Mouse (Mus musculus) kidney, adult 2 months (tissue): ENCODE measurements around the gene Olfr113. TPM values are rescaled to one million over a fixed set of nuclear protein-coding genes. Genes with fewer than 3 reads are reported as not detected.
"Not testable (repeated sequence)": the region's sequence is repeated elsewhere in the genome, so short reads cannot be mapped to it uniquely, and the experiment has no call there.

ENCODE experiments used
- DNase-seq: peaks from one replicate; pipeline ENCODE4 v3.0.0; 2021
- H3K27ac ChIP-seq: fragments of 200-500 bp; 2 replicates; pipeline ENCODE4 v1.5.1; 2012; ENCODE audit warnings: low read depth, low read length, control low read depth, inconsistent platforms; ENCODE audit not compliant: insufficient read depth
- H3K27me3 ChIP-seq: fragments of 200-500 bp; replicated peaks from 2 replicates; pipeline ENCODE4 v1.6.1; 2012; ENCODE audit warnings: mild to moderate bottlenecking, moderate library complexity, low read length, inconsistent platforms; ENCODE audit not compliant: control insufficient read depth, insufficient read depth
- H3K36me3 ChIP-seq: fragments of 200-500 bp; 2 replicates; pipeline ENCODE4 v1.6.1; 2012; ENCODE audit warnings: mild to moderate bottlenecking, moderate library complexity, low read length, inconsistent platforms; ENCODE audit not compliant: control insufficient read depth, insufficient read depth
- H3K4me1 ChIP-seq: fragments of 200-500 bp; 2 replicates; pipeline ENCODE4 v1.6.1; 2011; ENCODE audit warnings: low read length; ENCODE audit not compliant: control insufficient read depth, insufficient read depth
- H3K4me3 ChIP-seq: fragments of 200-500 bp; 2 replicates; pipeline ENCODE4 v1.5.1; 2011; ENCODE audit warnings: mild to moderate bottlenecking, low read depth, low read length, control low read depth; ENCODE audit not compliant: insufficient read depth
- CTCF ChIP-seq: fragments of 200-500 bp; conservative IDR thresholded peaks from 2 replicates; pipeline ENCODE4 v1.5.1; 2011; ENCODE audit warnings: low read depth, mild to moderate bottlenecking, control low read depth, low read length, moderate library complexity, mixed read lengths; ENCODE audit not compliant: insufficient read depth, insufficient read length
- POLR2A ChIP-seq: fragments of 200-500 bp; IDR thresholded peaks from one replicate; pipeline ENCODE4 v1.6.1; 2011; ENCODE audit warnings: low read depth, low read length, control low read depth
- WGBS: fragments of 180-500 bp; shearing (Covaris S2); methylation state at CpG from one replicate; pipeline ENCODE4 v1.1.7; 2018; 5-methylcytosine and 5-hydroxymethylcytosine counted together
- polyA plus RNA-seq: library from polyadenylated mRNA; depleted of rRNA; stranded (reverse); fragments of >200 nt; gene quantifications from 2 replicates; pipeline ENCODE4 v1.2.3, GENCODE M21; 2012; rRNA removed

The Olfr113 gene
- polyA plus RNA-seq, 1 experiment = not detected

DNA sequence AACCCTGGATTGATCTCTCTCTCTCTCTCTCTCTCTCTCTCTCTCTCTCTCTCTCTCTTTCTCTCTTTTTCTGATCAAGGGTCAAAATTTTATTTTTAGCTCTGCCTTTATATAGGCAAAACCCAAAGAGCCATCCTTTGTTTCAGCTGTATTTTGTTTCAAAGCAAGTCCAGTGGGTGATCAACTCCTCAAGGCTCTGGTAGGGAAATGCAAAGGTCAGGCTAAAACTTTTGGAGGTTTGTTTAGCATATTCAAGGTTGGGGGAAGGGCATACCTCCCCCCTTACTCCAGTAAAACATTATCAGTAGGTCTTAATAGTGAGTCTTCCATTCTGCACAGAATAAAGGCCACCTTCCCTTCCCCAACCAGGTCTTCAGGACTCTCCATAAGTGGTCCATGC, 42.3 kb downstream of the Olfr113 start:
- H3K4me1 ChIP-seq = no peaks in the 10 kb centered on the region
- no peaks in the 10 kb centered on the region for H3K36me3 ChIP-seq
- no peak for DNase-seq
- H3K27me3 ChIP-seq = no peaks in the 10 kb centered on the region
- no peak overlapping the region for H3K27ac ChIP-seq
- TF ChIP-seq POLR2A (no peak), CTCF (no peak)
- no peak overlapping the region for H3K4me3 ChIP-seq

DNA sequence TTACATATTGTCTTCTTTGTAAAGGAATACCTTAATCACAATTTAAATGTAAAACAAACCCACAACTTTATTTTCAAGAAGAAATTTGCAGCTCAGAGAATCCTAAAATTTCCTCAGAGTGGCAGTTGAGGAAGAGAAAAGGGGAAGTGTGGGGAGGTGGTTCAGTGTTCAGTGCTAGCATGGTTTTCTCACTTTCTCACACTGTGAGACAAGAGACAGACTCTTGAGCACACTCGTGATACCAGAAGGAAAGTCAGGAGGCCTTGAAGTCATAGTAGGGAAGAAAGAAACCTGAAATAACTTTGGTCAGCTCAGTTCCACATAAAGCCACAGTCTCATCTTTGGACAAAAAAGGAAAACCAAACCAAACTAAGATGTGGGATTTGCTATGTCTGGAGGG, 52.0 kb downstream of the Olfr113 start:
- H3K4me1 ChIP-seq, DNase-seq, H3K4me3 ChIP-seq, H3K27me3 ChIP-seq, H3K36me3 ChIP-seq, H3K27ac ChIP-seq: not testable (repeated sequence)
- WGBS = 44% methylated on average over 1 of the region's 1 CpGs

DNA sequence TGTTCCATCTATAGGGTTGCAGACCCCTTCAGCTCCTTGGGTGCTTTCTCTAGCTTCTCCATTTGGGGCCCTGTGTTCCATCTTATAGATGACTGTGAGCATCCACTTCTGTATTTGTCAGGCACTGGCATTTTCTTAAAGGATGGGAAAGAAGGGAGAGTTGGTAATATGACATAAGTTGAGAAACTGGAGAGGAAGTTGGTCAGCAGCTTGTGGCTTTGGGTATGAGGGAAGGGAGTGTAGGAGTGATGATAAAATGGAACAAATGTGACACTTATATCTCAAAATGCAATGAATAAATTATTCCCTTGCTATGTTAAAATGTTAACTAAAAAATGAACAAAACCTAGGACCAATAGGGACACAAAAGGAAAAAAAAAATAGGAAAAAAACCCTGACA, 52.9 kb downstream of the Olfr113 start:
- not testable (repeated sequence) for H3K27ac ChIP-seq, DNase-seq

More for the DNA sequence above, 52.9 kb downstream of the Olfr113 start:
- not testable (repeated sequence) for H3K4me3 ChIP-seq, H3K4me1 ChIP-seq, H3K27me3 ChIP-seq, H3K36me3 ChIP-seq

Other genes with a start within 250 kb of the Olfr113 start
- not detected in 2 replicates for gene Olfr103, start 238.0 kb downstream of the Olfr113 start, polyA plus RNA-seq
- gene Olfr104-ps, start 218.1 kb downstream of the Olfr113 start, polyA plus RNA-seq = not detected in 2 replicates
- not detected in 2 replicates for gene Olfr105-ps, start 198.6 kb downstream of the Olfr113 start, polyA plus RNA-seq
- gene Olfr106-ps, start 187.3 kb downstream of the Olfr113 start, polyA plus RNA-seq = not detected in 2 replicates
- not detected in 2 replicates for gene Olfr107, start 178.4 kb downstream of the Olfr113 start, polyA plus RNA-seq
- gene Olfr108, start 132.2 kb downstream of the Olfr113 start, polyA plus RNA-seq = not detected in 2 replicates
- gene Olfr109, start 118.7 kb downstream of the Olfr113 start, polyA plus RNA-seq = not detected in 2 replicates
- 0.18 and 1.3 TPM in 2 replicates for gene H2-M2, start 94.1 kb downstream of the Olfr113 start, polyA plus RNA-seq
- gene Olfr110, start 85.2 kb downstream of the Olfr113 start, polyA plus RNA-seq = not detected in 2 replicates
- gene Olfr111, start 69.6 kb downstream of the Olfr113 start, polyA plus RNA-seq = 0.08 and 0.25 TPM in 2 replicates
- not detected in 2 replicates for gene Olfr112, start 8.2 kb downstream of the Olfr113 start, polyA plus RNA-seq
- gene Olfr114, start 15.1 kb upstream of the Olfr113 start, polyA plus RNA-seq = not detected in 2 replicates
- gene Olfr115, start 49.4 kb upstream of the Olfr113 start, polyA plus RNA-seq = not detected in 2 replicates
- not detected in 2 replicates for gene Olfr116, start 49.5 kb upstream of the Olfr113 start, polyA plus RNA-seq
- not detected in 2 replicates for gene Olfr117, start 86.1 kb upstream of the Olfr113 start, polyA plus RNA-seq
- gene Olfr118, start 89.3 kb upstream of the Olfr113 start, polyA plus RNA-seq = not detected in 2 replicates
- not detected in 2 replicates for gene Olfr119, start 118.9 kb upstream of the Olfr113 start, polyA plus RNA-seq
- gene Olfr120, start 144.1 kb upstream of the Olfr113 start, polyA plus RNA-seq = not detected in 2 replicates
- gene Olfr121, start 171.2 kb upstream of the Olfr113 start, polyA plus RNA-seq = not detected in 2 replicates
- gene Olfr122, start 190.9 kb upstream of the Olfr113 start, polyA plus RNA-seq = not detected in 2 replicates
- not detected in 2 replicates for gene Olfr123, start 215.9 kb upstream of the Olfr113 start, polyA plus RNA-seq
- not detected in 2 replicates for gene Olfr124, start 222.2 kb upstream of the Olfr113 start, polyA plus RNA-seq